Mouse (Mus musculus): ENCODE results near the gene Clpx. TPM values are rescaled to one million over a fixed set of nuclear protein-coding genes. Genes with fewer than 3 reads are reported as not detected.

Clpx gene
- polyA plus RNA-seq, 1 experiment from 2014 or later, result 44.7 TPM

- DNase-seq, result no peak
- Histone ChIP-seq H3K27me3 (ENCODE audit: insufficient read depth, low read length) (no peaks in the 10 kb centered on the region), H3K4me1 (ENCODE audit: insufficient read depth) (no peaks in the 10 kb centered on the region), H3K36me3 (ENCODE audit: insufficient read depth) (peaks cover 17% of the 10 kb centered on the region), H3K4me3 (ENCODE audit: low read depth, low read length) (no peak overlapping the region), H3K27ac (ENCODE audit: low read depth) (no peak overlapping the region), H3K4me2 (no peak overlapping the region), H3K9ac (no peak overlapping the region), H3K9me3 (ENCODE audit: low read depth, low read length) (no peaks in the 10 kb centered on the region)
- WGBS, result 73% methylated on average over 7 of the region's 7 CpGs
- TF ChIP-seq CTCF (IDR thresholded peaks at IDR 0.05; ENCODE audit: low read depth), result no peak
- ATAC-seq (ENCODE audit: insufficient read depth), result no peak
Measured at GRCm38 (mm10) chr9:65365721-65366120, 71.7 kb downstream of the Clpx start.

- peaks cover 6% of the 10 kb centered on the region; the same call in 1 of the 2 replicates for H3K36me3 ChIP-seq (ENCODE audit: insufficient read depth)
- H3K9me3 ChIP-seq (ENCODE audit: low read depth, low read length), result no peaks in the 10 kb centered on the region
- no peaks in the 10 kb centered on the region for H3K4me1 ChIP-seq (ENCODE audit: insufficient read depth)
- ATAC-seq (ENCODE audit: insufficient read depth) (no peak), DNase-seq (no peak)
- no peak overlapping the region for H3K9ac ChIP-seq
- H3K4me2 ChIP-seq, result no peak overlapping the region
- H3K27me3 ChIP-seq (ENCODE audit: insufficient read depth, low read length), result no peaks in the 10 kb centered on the region
- H3K4me3 ChIP-seq (ENCODE audit: low read depth, low read length), result no peak overlapping the region
- H3K27ac ChIP-seq (ENCODE audit: low read depth), result no peak overlapping the region
- 71% methylated on average over 24 of the region's 24 CpGs for WGBS
- no peak for TF ChIP-seq CTCF (IDR thresholded peaks at IDR 0.05; ENCODE audit: low read depth)
Measured at GRCm38 (mm10) chr9:65371756-65372155, 77.7 kb downstream of the Clpx start.

- Histone ChIP-seq H3K27ac (ENCODE audit: low read depth) (no peak overlapping the region), H3K4me3 (ENCODE audit: low read depth, low read length) (no peak overlapping the region), H3K36me3 (ENCODE audit: insufficient read depth) (peaks cover 6% of the 10 kb centered on the region; the same call in 1 of the 2 replicates), H3K4me2 (no peak overlapping the region), H3K27me3 (ENCODE audit: insufficient read depth, low read length) (no peaks in the 10 kb centered on the region), H3K9ac (no peak overlapping the region), H3K9me3 (ENCODE audit: low read depth, low read length) (no peaks in the 10 kb centered on the region), H3K4me1 (ENCODE audit: insufficient read depth) (no peaks in the 10 kb centered on the region)
- TF ChIP-seq CTCF (IDR thresholded peaks at IDR 0.05; ENCODE audit: low read depth), result peak; percentile 65
- no peak for ATAC-seq (ENCODE audit: insufficient read depth)
- peak; percentile 87 for DNase-seq
- WGBS, result 66% methylated on average over 4 of the region's 4 CpGs
Measured at GRCm38 (mm10) chr9:65372449-65372848, 78.4 kb downstream of the Clpx start.

GRCm38 (mm10) chr9:65374468-65375162, 80.6 kb downstream of the Clpx start:
- no peak for DNase-seq
- no peak for TF ChIP-seq CTCF (IDR thresholded peaks at IDR 0.05; ENCODE audit: low read depth)
- Histone ChIP-seq H3K4me1 (ENCODE audit: insufficient read depth) (no peaks in the 10 kb centered on the region), H3K27ac (ENCODE audit: low read depth) (peak overlapping the region; percentile 79; the same call in 1 of the 2 replicates), H3K4me2 (no peak overlapping the region), H3K9me3 (ENCODE audit: low read depth, low read length) (no peaks in the 10 kb centered on the region), H3K9ac (no peak overlapping the region), H3K36me3 (ENCODE audit: insufficient read depth) (peaks cover 6% of the 10 kb centered on the region; the same call in 1 of the 2 replicates), H3K4me3 (ENCODE audit: low read depth, low read length) (no peak overlapping the region), H3K27me3 (ENCODE audit: insufficient read depth, low read length) (no peaks in the 10 kb centered on the region)
- ATAC-seq (ENCODE audit: insufficient read depth), result no peak
- WGBS, result 69% methylated on average over 5 of the region's 5 CpGs

- H3K4me3 ChIP-seq (ENCODE audit: low read depth, low read length), result no peak overlapping the region
- TF ChIP-seq CTCF (IDR thresholded peaks at IDR 0.05; ENCODE audit: low read depth), result 0 out of 2 replicates have a peak, but pooled peaks have one; percentile 15
- 68% methylated on average over 9 of the region's 9 CpGs for WGBS
- H3K4me1 ChIP-seq (ENCODE audit: insufficient read depth), result 0 out of 2 replicates have a peak, but pooled peaks cover under 1% of the 10 kb centered on the region
- H3K9me3 ChIP-seq (ENCODE audit: low read depth, low read length), result no peaks in the 10 kb centered on the region
- H3K36me3 ChIP-seq (ENCODE audit: insufficient read depth), result peaks cover 6% of the 10 kb centered on the region; the same call in 1 of the 2 replicates
- DNase-seq (peak; percentile 71), ATAC-seq (ENCODE audit: insufficient read depth) (peak; percentile 61)
- no peaks in the 10 kb centered on the region for H3K27me3 ChIP-seq (ENCODE audit: insufficient read depth, low read length)
- peak overlapping the region; percentile 79 for H3K27ac ChIP-seq (ENCODE audit: low read depth)
- no peak overlapping the region for H3K9ac ChIP-seq
- H3K4me2 ChIP-seq, result no peak overlapping the region
Measured at GRCm38 (mm10) chr9:65375163-65375934, 81.3 kb downstream of the Clpx start.

Other genes starting within 250 kb of the Clpx start
- 26.4 and 28.9 TPM in 2 replicates for gene Igdcc4, start 192.8 kb upstream of the Clpx start, polyA plus RNA-seq (2014; fragmentation: Nextera tagmentation; extraction: Ambion mirVana)
- 2.3 and 4.1 TPM in 2 replicates for gene Igdcc3, start 153.1 kb upstream of the Clpx start, polyA plus RNA-seq (2014; fragmentation: Nextera tagmentation; extraction: Ambion mirVana)
- 5.3 and 6.9 TPM in 2 replicates for gene Parp16, start 98.9 kb upstream of the Clpx start, polyA plus RNA-seq (2014; fragmentation: Nextera tagmentation; extraction: Ambion mirVana)
- 0.22 TPM in 1 of 2 replicates, not detected in the other for gene Cilp, start 29.1 kb upstream of the Clpx start, polyA plus RNA-seq (2014; fragmentation: Nextera tagmentation; extraction: Ambion mirVana)
- gene Pdcd7, start 51.8 kb downstream of the Clpx start, polyA plus RNA-seq (2014; fragmentation: Nextera tagmentation; extraction: Ambion mirVana), result 14.5 and 14.8 TPM in 2 replicates
- 0.24 and 0.61 TPM in 2 replicates for gene Ubap1l, start 66.8 kb downstream of the Clpx start, polyA plus RNA-seq (2014; fragmentation: Nextera tagmentation; extraction: Ambion mirVana)
- gene Kbtbd13, start 97.4 kb downstream of the Clpx start, polyA plus RNA-seq (2014; fragmentation: Nextera tagmentation; extraction: Ambion mirVana), result 4.2 and 4.5 TPM in 2 replicates
- 48.8 TPM in 2 replicates for gene Rasl12, start 104.2 kb downstream of the Clpx start, polyA plus RNA-seq (2014; fragmentation: Nextera tagmentation; extraction: Ambion mirVana)
- not detected in 2 replicates for gene Slc51b, start 128.7 kb downstream of the Clpx start, polyA plus RNA-seq (2014; fragmentation: Nextera tagmentation; extraction: Ambion mirVana)
- 19.4 and 21.2 TPM in 2 replicates for gene Mtfmt, start 141.5 kb downstream of the Clpx start, polyA plus RNA-seq (2014; fragmentation: Nextera tagmentation; extraction: Ambion mirVana)
- gene Spg21, start 166.7 kb downstream of the Clpx start, polyA plus RNA-seq (2014; fragmentation: Nextera tagmentation; extraction: Ambion mirVana), result 92.8 and 107 TPM in 2 replicates
- gene Ankdd1a, start 225.9 kb downstream of the Clpx start, polyA plus RNA-seq (2014; fragmentation: Nextera tagmentation; extraction: Ambion mirVana), result 0.12 TPM in 1 of 2 replicates, not detected in the other